Mouse (Mus musculus) ES-Bruce4 (cell line): ENCODE measurements around the gene Ptprk.

Experiments used
- EP300 ChIP-seq: IDR thresholded peaks from 2 replicates; pipeline ENCODE4 v1.6.1; 2011; ENCODE audit warnings: low read depth, low read length; ENCODE audit not compliant: insufficient read depth
- POLR2A ChIP-seq: IDR thresholded peaks from one replicate; pipeline ENCODE4 v1.8.1; 2011; ENCODE audit warnings: low read length; ENCODE audit not compliant: insufficient read depth

DNA sequence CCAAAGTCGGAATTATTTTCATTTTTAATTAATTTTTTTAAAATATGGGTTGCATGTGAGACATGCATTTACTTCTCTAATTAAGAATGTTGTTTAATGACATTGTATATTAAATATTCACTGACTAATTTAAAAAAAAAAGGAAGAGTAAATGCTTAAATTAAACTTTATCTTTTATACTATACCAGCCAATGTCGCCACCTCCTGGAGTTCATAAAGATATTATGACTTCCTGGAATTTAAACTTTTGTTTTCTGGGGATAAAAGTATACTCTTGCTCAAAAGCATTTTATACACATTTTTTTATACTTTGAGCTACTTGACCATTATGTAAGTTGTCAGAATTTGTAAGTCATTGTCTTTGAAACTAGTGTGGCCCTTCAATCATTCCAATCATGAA, 477.4 kb downstream of the Ptprk start:
- no peak for TF ChIP-seq POLR2A
- no peak for TF ChIP-seq EP300
